Mouse (Mus musculus): ENCODE data around the gene Sp2.
A peak's percentile ranks its signal among the peaks of the same experiment; 100 is the strongest.

Sp2 gene

GRCm38 (mm10) chr11:96935872-96936650 lies 46.7 kb downstream of the Sp2 start:
- no peak for DNase-seq

- DNase-seq, result peak; percentile 9
Observed at GRCm38 (mm10) chr11:96934921-96935356, 47.8 kb downstream of the Sp2 start.

- no peak for DNase-seq
Observed at GRCm38 (mm10) chr11:96933562-96934276, 49.0 kb downstream of the Sp2 start.

GRCm38 (mm10) chr11:96931327-96932062 lies 51.3 kb downstream of the Sp2 start:
- DNase-seq, result peak; percentile 3

DNA sequence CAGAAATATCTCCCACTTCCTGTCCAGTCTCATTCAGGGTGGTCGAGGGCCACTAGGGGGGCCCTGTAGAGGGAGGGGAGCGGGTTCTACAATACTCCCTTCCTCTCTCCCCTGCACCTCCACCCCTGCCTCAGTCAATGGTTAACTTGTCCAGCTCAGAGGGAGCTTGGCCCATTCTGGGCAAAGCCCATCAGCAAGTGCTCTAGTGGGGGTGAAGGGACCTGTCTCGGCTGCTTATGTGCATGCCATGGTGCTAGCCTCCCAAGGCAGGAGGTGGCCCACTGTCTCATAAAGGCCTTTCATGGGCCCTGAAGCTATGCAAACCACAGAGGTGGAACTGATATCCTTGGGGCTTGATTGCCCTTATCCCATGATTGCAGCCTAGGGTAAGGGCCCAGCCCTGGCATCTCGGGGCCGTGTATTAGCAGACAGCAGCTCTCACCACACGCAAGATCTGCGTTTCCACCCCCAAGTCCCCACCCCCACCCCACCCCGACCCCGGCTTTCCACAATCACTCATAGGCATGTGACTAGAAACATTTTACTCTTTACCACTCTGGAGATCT lies 52.9 kb downstream of the Sp2 start:
- DNase-seq, result no peak

DNA sequence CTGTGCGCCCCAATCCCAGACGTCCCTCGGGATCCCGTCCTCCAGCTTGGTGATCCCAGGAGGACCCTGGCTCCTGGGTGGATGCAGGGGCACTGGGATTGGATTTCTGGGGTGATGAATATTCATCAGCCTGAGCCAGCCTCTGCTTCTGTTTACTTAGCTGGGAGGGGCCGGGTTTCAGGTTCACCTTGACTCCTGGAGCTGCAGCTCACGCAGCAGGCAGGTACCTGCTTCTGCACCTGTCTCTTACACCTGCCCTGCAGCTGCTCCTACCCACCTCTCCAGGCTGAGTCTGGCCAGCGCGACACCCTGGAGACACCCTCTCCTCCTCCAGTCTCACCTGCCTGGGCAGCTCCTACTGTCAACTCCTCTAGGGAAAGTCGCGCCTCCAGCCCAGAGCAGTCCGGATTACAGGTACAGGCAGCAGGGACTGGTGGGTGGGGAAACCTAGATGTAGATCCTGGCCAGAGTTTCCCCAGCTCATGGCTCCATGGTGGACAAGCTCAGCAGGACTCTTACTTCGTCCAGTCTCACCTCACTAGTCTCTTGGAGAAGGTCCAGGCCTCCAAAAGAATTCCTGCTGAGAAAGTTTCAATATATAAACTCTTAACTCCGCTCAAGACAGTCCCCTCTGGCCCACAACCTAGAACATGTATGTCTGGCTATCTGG lies 53.5 kb downstream of the Sp2 start:
- DNase-seq, result peak; percentile 5

GRCm38 (mm10) chr11:96928691-96929090 lies 54.1 kb downstream of the Sp2 start:
- DNase-seq, result no peak

- DNase-seq, result no peak
Observed at GRCm38 (mm10) chr11:96928088-96928487, 54.7 kb downstream of the Sp2 start, which contains the start of gene Prr15l. Prr15l (plus strand) TSS chr11:96928104.

GRCm38 (mm10) chr11:96926587-96926986 lies 56.2 kb downstream of the Sp2 start:
- no peak for DNase-seq

GRCm38 (mm10) chr11:96925469-96926148 lies 57.1 kb downstream of the Sp2 start:
- no peak for DNase-seq

DNA sequence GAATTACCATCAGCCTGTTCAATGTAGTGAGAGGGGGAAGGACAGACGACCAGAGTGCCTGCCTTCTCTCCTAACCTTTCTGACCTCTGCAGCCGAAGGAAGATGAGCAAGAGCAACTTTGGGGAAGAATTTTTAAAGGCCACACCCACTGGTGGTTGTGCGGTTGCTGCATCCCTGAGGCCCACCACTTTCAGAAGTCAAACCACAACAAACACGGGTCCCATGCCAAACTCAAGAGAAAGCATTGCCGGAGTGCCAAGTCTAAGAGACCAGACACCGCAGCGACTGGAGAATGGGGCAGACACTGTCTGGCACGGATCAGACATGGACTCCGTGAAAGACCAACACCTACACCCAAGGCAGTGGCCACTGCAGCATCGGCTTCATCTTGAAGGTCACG lies 57.9 kb downstream of the Sp2 start:
- no peak for DNase-seq

DNA sequence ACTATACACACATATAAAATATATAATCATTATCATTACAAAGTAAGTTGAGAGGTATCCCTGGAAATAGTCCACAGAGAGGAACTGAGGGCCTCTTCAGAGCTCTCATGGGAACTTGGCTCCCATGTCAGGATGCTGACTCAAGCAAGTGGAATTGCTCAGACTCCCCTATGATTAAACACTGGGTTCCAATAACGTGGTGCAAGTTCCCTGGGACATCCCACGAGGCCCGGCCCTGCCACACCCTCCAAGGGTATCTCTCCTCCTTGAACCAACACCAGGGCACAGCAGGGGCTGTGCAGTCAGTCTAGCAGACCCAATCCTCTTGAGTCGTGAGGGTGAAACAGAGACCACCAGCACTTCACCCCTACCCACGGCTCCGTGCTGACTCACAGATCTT lies 63.8 kb downstream of the Sp2 start:
- DNase-seq, result no peak

DNA sequence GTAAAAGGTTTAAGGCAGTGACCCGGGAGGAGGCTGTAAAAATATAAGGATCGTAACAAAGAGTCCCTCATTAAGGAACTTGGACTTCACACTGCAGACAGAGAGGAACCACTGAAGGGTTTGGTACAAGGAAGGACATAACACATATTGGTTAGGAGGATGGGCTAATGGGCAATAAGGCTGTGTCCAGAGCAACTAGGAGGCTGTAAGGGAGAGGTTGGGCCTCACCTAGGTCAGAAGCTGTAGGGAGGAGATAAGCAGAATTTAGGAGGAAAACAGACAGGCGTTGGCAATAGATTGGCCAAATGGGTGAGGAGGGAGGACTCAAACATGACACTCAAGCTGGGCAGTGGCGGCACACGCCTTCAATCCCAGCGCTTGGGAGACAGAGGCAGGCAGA lies 65.3 kb downstream of the Sp2 start:
- no peak for DNase-seq

DNA sequence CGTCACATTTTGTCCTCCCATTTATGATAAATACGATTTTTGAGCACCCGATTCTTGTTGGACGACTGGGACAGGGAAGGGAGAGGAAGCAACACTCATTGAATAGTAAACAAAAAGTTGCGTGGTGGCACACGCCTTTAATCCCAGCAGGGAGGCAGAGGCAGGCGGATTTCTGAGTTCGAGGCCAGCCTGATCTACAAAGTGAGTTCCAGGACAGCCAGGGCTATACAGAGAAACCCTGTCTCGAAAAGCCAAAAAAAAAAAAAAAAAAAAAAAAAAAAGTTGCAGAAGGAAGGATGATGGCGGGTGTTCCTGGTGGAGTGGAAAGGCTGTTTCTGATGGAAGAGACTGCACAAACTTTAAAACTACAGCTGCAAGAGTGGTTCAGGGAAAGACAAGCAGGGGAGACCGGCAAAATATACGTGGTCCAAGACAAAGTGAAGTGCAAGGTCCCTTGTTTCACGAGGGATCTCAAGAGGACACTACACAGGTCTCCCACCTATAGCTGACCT lies 65.8 kb downstream of the Sp2 start:
- no peak for DNase-seq

- DNase-seq, result peak; percentile 99
Observed at GRCm38 (mm10) chr11:96916044-96916884, 66.5 kb downstream of the Sp2 start, which contains the start of gene Cdk5rap3. Cdk5rap3 (minus strand) TSS chr11:96916496.

GRCm38 (mm10) chr11:96912682-96913081 lies 70.1 kb downstream of the Sp2 start:
- DNase-seq, result no peak

DNA sequence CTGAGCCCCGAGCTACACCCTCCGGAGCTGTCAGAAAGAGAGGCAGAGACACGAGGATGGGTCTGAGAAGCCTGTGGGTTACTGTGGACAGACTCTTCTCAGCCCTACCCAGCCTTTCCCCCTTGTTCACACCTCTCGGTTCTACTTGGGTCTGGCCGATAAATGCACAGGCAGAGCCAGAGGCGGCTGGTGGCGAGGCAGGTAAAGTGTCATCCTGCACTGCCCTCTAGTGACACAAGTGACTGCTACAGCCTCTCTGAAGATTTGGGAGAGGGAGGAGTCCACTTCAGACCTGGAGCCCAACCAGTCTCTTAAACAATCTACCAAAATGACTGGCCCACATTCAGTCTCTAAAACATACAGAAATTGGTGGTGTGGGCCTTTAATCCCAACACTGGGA lies 72.8 kb downstream of the Sp2 start:
- peak; percentile 81 for DNase-seq

- DNase-seq, result no peak
Observed at GRCm38 (mm10) chr11:96908594-96908993, 74.2 kb downstream of the Sp2 start.

- no peak for DNase-seq
Observed at GRCm38 (mm10) chr11:96906431-96907161, 76.2 kb downstream of the Sp2 start.

All from cerebellum, adult 9-11 months (tissue).